Mouse (Mus musculus) liver, postnatal 0 days (tissue): ENCODE measurements around the gene Map2k1.

Experiments used
- CTCF ChIP-seq: sonication (generic); IDR thresholded peaks from 2 replicates; pipeline ENCODE4 v1.5.1; 2016; ENCODE audit warnings: antibody characterized with exemption, low read depth
- EP300 ChIP-seq: IDR thresholded peaks from 2 replicates; pipeline ENCODE4 v1.6.1; 2016; ENCODE audit warnings: antibody characterized with exemption, low read depth, mild to moderate bottlenecking

DNA sequence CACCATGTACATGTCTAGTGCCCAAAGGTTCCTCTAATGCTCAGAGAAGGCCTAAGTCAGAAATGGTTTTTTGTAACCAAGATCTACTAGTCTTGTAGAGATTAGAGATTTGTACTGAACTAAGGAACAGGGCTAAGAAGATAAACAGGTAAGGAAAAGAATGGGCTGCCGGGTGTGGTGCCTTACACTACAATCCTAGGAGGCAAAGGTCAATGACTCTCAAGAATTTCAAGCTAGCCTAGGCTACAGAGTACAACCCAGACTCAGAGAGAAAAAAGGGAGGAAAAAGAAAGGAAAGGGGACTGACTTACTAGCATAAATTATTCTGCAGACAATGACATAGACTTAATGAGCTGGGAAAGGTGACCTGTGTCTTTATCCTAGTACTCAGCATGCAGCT, 32.8 kb downstream of the Map2k1 start:
- no peak for TF ChIP-seq CTCF
- no peak for TF ChIP-seq EP300
